ENCODE assay signal across 24 mouse cellular contexts in genomic region chr2:134821176-134821575, GRCm38 (mm10).
"Had no signal": no experiment of that assay in that cellular context is flagged by ENCODE, and none has a peak within 500 bp of the region (broad histone marks: within the 10 kb centered on the region; RNA-seq: fewer than 3 reads in every experiment).

No protein-coding gene starts in this region.

- H3K4me3 ChIP-seq: gastrocnemius, adult 2 months; heart, embryonic 10.5 days; heart, embryonic 12.5 days; hindbrain, embryonic 10.5 days; hindbrain, embryonic 12.5 days; intestine, embryonic 15.5 days; layer of hippocampus, adult 2 months; left cerebral cortex, adult 2 months; limb, embryonic 13.5 days; limb, embryonic 15.5 days had no signal

- H3K27ac ChIP-seq: gastrocnemius, adult 2 months; heart, embryonic 10.5 days; hindbrain, embryonic 10.5 days; hindbrain, embryonic 12.5 days; hindbrain, embryonic 14.5 days; intestine, embryonic 15.5 days; layer of hippocampus, adult 2 months; left cerebral cortex, adult 2 months; limb, embryonic 13.5 days; limb, embryonic 15.5 days had no signal

- H3K9me3 ChIP-seq: heart, embryonic 10.5 days; heart, embryonic 12.5 days; hindbrain, embryonic 10.5 days; hindbrain, embryonic 12.5 days; intestine, embryonic 15.5 days; limb, embryonic 13.5 days; limb, embryonic 15.5 days had no signal

- ATAC-seq: hindbrain, embryonic 16.5 days; inflammation-experienced regulatory T-cells, adult 6 months; intestine, embryonic 15.5 days; intestine, postnatal 0 days had no signal

- H3K36me3 ChIP-seq: heart, embryonic 10.5 days; heart, embryonic 12.5 days; hindbrain, embryonic 10.5 days; hindbrain, embryonic 12.5 days; intestine, embryonic 15.5 days; limb, embryonic 13.5 days; limb, embryonic 15.5 days had no signal

- H3K9ac ChIP-seq: heart, embryonic 12.5 days; hindbrain, embryonic 12.5 days; hindbrain, embryonic 14.5 days; intestine, embryonic 15.5 days; limb, embryonic 13.5 days; limb, embryonic 15.5 days had no signal

- DNase-seq: gastrocnemius, adult 2 months; gastrocnemius, postnatal 10 days; gastrocnemius, postnatal 25 days; heart, adult 18-20 months; heart, postnatal 10 days; heart, postnatal 4 days; kidney, adult 18-20 months; kidney, adult 8-10 months; kidney, postnatal 10 days; kidney, postnatal 25 days; kidney, postnatal 4 days had no signal

- H3K27me3 ChIP-seq: heart, embryonic 12.5 days; hindbrain, embryonic 12.5 days; intestine, embryonic 15.5 days; limb, embryonic 13.5 days; limb, embryonic 15.5 days had no signal

- H3K4me2 ChIP-seq: heart, embryonic 12.5 days; hindbrain, embryonic 12.5 days; hindbrain, embryonic 14.5 days; intestine, embryonic 15.5 days; limb, embryonic 13.5 days; limb, embryonic 15.5 days had no signal
